Mouse (Mus musculus) right cerebral cortex, postnatal 36 days (tissue): Measurements from ENCODE around the gene Ocm.

Experiments
- DNase-seq, 2 experiments: peaks; one replicate each; pipeline ENCODE4 v3.0.0; 2022; ENCODE audit warnings: low spot score in 2 of 2, mixed read lengths in 1 of 2

The Ocm gene

DNA sequence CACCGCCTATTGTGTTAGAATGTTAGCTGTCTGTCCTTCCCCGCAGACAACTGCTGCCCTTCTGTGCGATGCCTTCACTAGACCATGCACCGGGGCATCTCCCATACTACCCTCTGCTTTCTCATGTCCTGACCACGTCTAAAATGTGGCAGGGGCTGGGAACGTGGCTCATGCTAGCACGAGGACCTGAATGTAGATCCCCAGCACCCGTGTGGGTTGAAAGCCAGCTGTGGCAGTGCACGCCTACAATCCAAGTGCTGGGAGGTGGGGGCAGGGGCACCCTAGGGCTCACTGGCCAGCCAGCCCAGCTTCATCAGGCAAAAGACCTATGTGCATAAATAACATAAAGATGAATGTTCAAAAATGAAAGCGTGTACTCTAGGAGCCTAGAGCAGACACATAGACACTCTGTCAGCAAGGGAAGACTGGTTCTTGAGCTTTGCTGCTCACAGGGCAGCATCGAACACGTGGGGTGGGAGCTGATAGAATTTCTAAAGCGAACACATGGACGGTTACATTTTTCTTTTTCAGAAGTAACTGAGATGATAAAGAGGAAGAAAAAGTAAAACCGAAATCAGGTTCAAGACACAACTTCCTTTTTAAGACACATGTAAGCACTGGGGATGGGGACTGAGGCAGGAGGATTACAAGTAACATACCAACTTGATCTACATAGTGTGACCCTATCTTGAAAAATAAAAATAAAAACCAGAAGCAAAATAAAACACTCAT, 23.8 kb downstream of the Ocm start:
- DNase-seq: no peak

DNA sequence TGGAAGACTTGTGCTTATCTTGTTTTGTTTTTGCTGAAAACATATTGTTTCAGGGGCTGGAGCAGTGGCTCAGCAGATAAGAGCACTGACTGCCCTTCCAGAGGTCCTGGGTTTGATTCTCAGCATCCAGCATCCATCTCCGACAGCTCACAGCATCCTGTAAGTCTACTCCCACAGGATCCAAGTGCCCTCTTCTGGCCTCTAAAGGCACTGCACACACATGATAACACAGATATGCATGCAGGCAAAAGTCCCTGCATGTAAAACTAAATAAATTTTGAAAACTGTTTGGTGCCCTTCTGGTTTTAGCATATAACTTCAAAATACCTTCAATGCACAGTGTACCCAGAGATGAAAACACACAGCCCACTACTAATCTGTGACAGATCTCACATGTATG, 27.1 kb downstream of the Ocm start:
- no peak for DNase-seq

GRCm38 (mm10) chr5:143994632-143995365, 31.7 kb downstream of the Ocm start:
- DNase-seq: no peak

- DNase-seq: no peak
These were observed 32.6 kb downstream of the Ocm start for GRCm38 (mm10) chr5:143993849-143994248.

GRCm38 (mm10) chr5:143993260-143993659, 33.2 kb downstream of the Ocm start:
- DNase-seq: no peak

DNA sequence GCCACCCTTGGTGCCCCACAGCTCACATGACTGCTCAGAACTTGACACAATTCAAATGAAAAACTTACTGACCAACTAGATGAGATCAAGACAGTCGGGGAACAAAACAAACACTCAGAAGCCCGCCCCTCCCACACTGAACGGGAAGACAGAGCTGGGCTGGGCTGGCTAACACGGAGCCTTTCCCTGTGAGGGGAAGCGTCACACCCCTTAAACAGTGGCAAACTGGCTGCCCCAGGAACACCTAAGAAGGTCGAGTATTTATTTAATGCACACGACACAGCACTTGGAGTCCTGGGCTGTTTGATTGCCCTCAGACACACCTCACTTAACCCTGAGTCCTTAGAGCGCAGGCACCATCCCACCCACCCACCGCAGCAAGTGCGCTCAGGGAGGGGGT, 33.8 kb downstream of the Ocm start:
- no peak for DNase-seq

GRCm38 (mm10) chr5:143990086-143990485, 36.4 kb downstream of the Ocm start:
- DNase-seq: no peak

- no peak for DNase-seq
These were observed 37.4 kb downstream of the Ocm start for GRCm38 (mm10) chr5:143989046-143989445.

DNA sequence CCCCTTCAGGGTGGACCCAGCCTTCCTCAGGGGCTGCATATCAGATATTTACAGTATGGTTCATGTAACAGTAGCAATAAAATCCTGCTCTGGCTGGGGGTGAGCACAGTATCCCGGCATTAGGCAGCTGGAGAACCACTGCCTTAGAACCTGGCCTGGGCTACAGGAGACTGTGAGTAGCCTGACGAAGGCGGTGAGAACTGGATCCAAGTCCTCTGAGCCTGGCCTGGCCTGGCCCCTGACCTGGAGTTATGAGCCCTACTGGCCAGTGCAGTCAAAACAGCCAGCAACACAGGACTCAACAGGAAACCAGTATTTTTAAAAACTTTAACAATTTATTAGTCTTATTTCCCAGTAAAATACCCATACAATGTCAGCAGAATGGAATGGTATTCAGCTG, 38.9 kb downstream of the Ocm start:
- no peak for DNase-seq

- DNase-seq: no peak
These were observed 41.1 kb downstream of the Ocm start for GRCm38 (mm10) chr5:143985381-143985780.

- no peak for DNase-seq
These were observed 44.1 kb downstream of the Ocm start for GRCm38 (mm10) chr5:143982361-143982760.

GRCm38 (mm10) chr5:143980858-143981257, 45.6 kb downstream of the Ocm start:
- DNase-seq: no peak

DNA sequence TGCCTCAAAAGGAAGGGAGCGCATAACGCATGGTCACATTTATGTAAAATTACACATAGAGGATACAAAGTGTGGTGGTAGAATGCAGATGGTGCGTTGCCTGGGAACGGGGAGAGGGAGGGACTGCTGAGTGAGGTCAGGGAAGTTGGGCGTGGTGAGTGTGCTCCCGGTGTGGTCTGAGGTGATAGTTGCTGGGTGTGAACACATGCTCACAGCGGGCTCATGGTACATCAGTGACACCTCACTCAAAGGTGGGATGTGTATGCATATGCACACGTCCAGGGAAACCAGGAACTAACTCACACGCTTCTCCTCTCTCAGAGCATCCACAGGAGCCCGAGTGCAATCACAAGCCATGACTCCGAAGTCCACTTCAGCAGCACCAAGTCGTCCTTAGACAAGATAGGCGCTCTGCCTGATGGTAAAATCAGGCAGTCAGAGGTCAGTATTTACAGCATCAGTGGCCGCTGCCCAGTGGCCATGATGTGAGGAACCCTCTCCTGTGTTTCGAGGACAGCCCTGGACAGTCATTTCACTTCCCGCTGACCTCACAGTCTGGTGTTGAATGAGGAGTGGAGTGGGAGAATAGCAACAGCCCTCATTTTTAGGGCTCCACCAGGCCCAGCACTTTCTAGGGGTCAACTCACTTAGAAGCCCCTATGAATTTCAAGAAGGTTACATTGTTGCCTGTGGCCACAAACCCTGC, 49.6 kb downstream of the Ocm start:
- no peak for DNase-seq

GRCm38 (mm10) chr5:143976232-143976631, 50.2 kb downstream of the Ocm start:
- no peak for DNase-seq

- no peak for DNase-seq
These were observed 50.9 kb downstream of the Ocm start for GRCm38 (mm10) chr5:143975631-143975933.

- no peak for DNase-seq
These were observed 51.4 kb downstream of the Ocm start for GRCm38 (mm10) chr5:143974931-143975630.

GRCm38 (mm10) chr5:143972628-143973027, 53.8 kb downstream of the Ocm start:
- DNase-seq: no peak
